Mouse (Mus musculus): ENCODE data around the gene Lrrc46. TPM values are rescaled to one million over a fixed set of nuclear protein-coding genes. Genes with fewer than 3 reads are reported as not detected.

The Lrrc46 gene
- total RNA-seq (2021) = under 1 TPM; 0.60 to 0.74 TPM
- long read RNA-seq, experiment 1 = 0 reads
- long read RNA-seq, experiment 2, partial matches to known transcripts = 1 of 1 reads
- long read RNA-seq, experiment 2, other reads (novel, unspliced or antisense) = 0 of 1 reads

DNA sequence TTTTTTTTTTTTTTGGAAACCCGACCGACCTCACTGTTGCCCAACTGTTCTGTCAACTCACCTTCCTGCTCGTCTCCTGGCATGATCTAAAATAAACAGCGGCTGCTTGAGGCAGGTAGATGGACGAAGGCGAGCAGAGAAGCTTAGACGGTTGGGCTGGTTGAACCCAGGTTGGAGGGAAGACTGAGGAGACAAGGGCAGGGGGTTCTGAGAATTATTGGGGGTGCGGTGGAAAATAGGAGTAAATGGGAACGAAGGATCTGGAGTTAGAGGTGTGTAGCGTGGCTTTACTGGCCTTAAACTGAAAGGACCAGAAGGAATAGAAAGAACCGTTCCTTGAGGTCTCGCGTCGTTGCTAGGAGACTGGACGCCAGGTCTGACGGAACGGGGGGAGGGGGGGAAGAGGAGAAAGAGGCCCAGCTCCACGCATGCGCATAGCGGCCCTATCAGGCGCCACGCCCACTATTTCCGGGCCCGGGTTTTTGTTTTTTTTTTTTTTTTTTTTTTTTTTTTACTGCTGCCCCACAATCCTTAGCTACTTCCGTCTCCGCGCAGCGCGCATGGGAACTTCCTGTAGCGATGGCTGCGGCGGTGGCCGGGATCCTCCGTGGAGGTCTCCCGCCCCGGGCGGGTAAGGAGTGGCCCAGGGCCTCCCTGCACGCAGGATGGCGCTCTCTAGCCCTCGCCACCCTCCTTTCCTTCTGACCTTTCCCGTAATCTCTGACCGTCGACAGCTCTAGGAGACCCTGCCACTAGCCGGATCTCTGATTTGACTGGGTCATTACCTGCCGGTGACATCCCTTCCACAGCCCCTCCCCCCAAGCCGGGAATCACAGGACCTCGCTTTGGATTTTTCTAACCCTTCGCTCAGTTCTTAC is at the start of gene Lrrc46, which contains the start of gene Mrpl10:
Gene Lrrc46 (minus strand): TSS at position 386 of the 878 bp plus-strand sequence.
Gene Mrpl10 (plus strand): TSS at position 539 of the 878 bp plus-strand sequence.
- DNase-seq (ENCODE audit: low spot score in 2 of 2) = peak; percentile 85 to 92

DNA sequence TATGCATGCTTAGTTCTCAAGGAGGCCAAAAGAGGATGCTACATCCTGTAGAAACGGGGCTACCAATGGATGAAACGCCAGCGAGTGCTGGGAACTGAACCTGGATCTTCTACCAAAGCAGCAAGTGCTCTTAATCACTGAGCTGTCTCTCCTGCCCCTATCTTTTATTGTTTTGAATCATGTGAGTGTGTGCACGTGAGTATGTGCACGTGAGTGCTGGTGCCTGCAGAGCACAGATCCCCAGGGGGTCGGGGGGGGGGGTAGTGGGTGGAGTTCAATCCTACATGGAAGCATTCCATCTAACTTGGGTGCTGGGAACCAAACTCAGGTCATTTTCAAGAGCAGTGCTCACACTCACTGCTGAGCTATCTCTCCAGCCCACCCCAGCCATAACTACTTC is 45.2 kb upstream of the Lrrc46 start:
- no peak for DNase-seq (ENCODE audit: low spot score in 2 of 2)

- no peak for DNase-seq (ENCODE audit: low spot score in 2 of 2)
These were observed 43.8 kb upstream of the Lrrc46 start for GRCm38 (mm10) chr11:97084821-97085505.

DNA sequence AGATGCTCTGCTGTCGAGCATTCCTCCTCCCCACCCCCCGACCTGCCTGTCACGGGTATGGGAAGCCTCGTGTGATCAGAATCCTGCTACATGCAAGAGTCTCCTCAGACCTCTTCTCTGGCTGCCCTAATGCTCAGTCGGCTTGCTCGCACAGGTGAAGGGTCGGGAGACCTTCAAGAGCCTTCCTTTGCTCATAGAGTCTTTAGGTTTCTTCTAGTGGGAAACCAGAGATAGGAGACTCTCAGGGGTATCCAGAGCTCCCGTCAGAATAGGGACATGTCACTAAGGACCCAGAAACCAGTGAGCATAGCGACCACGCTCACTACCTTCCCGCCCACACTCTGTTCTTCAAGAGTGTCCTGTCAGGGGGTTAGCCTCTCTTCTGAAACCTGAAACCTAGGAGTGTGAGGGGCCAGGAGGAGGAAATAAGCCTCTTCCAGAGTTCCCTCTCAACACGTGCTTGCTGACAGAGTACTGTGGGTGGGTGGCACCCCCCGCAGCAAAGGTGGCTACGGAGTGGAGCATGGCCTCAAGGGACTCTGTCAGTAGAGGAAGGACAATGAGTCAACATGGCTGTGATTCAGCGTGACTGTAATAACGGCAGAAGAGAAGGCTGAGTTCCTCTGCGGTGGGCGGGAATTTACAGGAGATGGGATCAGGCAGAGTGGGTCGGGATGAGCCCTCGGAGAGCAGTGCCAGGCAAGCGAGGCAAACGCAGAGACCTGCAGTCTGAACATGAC is 42.4 kb upstream of the Lrrc46 start:
- peak in 1 of 2 experiments; percentile 42 for DNase-seq (ENCODE audit: low spot score in 2 of 2)

DNA sequence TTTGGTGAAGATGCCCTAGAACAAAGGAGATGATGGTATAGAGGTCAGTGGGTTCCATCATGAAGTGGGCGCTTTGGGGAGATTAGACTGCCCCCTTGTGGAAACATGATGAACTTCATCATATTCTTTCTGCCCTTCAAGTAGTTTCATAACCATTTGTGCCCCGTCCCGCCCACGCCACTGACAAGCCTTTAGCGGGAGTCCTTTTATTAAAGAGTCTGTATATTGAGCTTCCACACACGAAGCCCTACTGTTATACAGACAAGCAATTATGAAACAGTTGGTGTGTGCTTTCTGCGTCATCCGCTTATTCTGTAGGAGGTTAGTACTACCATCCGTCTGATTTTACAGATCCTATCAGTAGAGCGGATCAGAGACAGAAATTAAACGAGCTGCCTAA is 41.8 kb upstream of the Lrrc46 start:
- peak; percentile 40 to 43 for DNase-seq (ENCODE audit: low spot score in 2 of 2)

DNA sequence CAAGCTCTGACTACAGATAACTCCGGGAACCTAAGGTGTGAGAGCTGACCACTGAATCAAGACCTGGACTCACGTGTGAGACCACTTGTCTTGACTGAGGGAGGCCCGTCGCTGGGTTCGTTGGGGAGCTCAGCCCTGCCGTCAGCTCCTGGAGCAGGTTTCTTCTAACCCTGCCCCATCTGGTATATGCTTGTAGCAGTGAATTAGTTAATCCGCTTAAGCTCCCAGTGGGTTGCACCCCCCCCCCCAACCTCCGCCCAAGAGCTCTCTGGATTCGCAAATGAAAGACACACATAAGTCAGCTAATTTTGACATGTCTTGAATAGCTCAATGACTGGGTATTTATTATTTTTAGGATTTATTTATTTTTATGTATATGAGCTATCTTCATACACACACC is 39.1 kb upstream of the Lrrc46 start:
- DNase-seq (ENCODE audit: low spot score in 2 of 2) = no peak

GRCm38 (mm10) chr11:97078751-97079150 is 37.5 kb upstream of the Lrrc46 start:
- no peak for DNase-seq (ENCODE audit: low spot score in 2 of 2)

DNA sequence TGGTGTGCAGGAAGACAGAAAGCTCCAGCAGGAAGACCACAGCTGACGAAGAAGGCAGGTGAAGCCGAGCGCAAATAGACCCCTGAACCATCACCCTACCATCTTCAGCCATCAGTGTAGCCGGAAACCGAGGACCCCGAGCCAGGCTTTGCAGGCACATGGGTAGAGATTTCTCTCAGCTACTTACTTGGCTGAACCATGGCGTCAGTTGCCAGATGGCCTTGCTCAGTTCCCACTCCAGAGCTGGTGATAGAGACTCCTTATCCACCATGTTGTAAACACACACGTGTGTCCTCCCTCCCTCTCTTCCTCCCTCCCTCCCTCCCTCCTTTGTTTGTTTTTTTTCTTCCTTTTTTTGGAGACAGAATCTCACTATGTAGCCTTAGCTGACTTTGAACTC is 33.0 kb upstream of the Lrrc46 start:
- no peak for DNase-seq (ENCODE audit: low spot score in 2 of 2)

- DNase-seq (ENCODE audit: low spot score in 2 of 2) = no peak
These were observed 31.3 kb upstream of the Lrrc46 start for GRCm38 (mm10) chr11:97072533-97072932.

- no peak for DNase-seq (ENCODE audit: low spot score in 2 of 2)
These were observed 29.9 kb upstream of the Lrrc46 start for GRCm38 (mm10) chr11:97071129-97071528.

- no peak for DNase-seq (ENCODE audit: low spot score in 2 of 2)
These were observed 28.6 kb upstream of the Lrrc46 start for GRCm38 (mm10) chr11:97069770-97070169.

- no peak for DNase-seq (ENCODE audit: low spot score in 2 of 2)
These were observed 28.1 kb upstream of the Lrrc46 start for GRCm38 (mm10) chr11:97069333-97069732.

DNA sequence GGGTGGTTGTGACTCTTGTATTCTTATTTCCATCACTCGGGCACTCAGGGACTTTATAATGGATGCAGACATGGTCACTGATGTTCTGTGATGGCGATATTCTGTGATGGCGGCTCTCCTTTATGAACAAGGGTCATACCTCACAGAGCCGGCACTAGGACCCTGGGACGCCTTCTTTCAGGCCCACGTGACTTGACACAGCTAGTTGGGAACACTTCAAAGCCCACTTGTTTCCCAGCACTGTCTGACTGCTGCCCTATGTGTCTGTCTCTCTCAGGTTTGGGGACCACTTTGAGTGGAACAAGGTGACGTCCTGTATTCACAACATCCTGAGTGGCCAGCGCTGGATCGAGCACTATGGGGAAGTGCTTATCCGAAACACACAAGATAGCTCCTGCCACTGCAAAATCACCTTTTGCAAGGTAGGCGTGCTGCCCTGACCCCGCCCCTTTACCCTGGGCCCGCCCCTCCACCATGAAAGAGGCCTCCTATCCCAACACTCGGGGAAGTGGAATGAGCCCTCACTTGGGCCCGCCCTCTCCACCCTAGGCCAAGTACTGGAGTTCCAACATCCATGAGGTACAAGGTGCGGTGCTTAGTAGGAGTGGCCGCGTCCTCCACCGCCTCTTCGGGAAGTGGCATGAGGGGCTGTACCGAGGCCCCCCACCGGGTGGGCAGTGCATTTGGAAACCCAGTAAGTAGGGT is 25.6 kb upstream of the Lrrc46 start:
- no peak for DNase-seq (ENCODE audit: low spot score in 2 of 2)

DNA sequence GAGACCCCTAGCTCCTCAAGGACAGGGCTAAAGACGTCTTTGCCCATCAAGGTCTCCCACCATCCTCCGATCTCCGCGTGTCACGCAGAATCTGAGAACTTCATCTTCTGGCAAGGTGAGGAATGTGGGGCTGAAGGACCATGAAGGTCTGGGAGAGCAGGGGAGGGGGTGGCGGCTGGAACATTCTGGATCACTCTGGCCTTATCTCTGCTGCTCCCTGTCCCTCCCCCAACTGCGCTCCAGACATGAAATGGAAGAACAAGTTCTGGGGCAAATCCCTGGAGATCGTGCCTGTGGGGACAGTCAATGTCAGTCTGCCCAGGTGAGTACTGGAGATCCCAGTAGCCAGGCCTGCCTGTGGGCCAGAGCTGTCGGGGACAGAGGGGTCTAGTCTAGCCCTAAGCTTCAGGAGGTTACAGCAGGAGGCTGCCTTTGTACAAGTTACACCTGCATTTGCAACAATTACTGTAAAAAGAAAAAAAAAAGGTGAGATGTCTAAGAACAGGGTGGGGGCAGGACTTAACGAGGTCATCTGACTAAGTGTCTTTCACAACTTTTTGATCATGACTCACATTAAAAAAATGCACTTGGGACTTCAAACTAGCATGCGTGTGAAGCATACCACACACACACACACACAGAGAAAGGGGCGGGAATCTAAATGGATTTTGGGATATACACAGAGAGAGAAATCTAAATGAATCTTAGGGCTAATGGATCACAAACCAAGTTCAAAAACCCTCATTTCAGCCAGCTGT is 24.5 kb upstream of the Lrrc46 start:
- DNase-seq (ENCODE audit: low spot score in 2 of 2) = no peak

- no peak for DNase-seq (ENCODE audit: low spot score in 2 of 2)
These were observed 22.7 kb upstream of the Lrrc46 start for GRCm38 (mm10) chr11:97063921-97064295.

DNA sequence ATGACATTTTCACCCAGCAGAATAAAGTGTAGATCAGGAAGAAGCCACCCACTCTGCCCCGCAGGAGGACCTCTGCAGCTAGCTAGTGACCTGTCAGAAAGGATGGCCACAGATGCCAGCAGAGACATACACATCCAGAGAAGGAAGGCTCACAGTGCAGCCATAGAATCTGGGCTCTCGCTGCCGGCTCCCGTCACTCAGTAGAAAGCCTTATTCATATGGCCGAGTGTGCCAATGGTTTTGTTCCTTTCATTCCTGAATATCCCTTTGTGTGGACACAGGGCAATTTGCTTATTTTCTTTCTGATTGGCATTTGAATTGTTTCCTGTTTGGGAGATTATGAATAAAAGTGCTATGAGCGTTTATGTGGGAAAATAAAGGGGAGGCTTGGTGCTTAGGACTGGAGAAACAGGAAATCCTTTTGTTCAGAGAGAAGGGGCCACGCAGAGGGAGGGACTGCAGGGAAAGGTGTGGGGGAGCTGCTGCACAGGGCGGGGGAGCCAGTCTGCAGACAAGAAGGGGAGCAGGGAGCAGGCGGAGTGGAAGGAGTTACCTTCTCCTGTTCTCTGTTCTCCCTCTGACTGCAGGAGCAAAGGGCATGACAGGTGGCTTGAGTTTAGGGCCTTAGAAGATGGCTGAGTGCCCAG is 22.2 kb upstream of the Lrrc46 start:
- no peak for DNase-seq (ENCODE audit: low spot score in 2 of 2)

GRCm38 (mm10) chr11:97052219-97052646 is 11.0 kb upstream of the Lrrc46 start:
- DNase-seq (ENCODE audit: low spot score in 2 of 2) = no peak

GRCm38 (mm10) chr11:97050944-97051586 is 9.9 kb upstream of the Lrrc46 start:
- DNase-seq (ENCODE audit: low spot score in 2 of 2) = no peak

All from adrenal gland, adult 18-20 months (tissue).